Mouse (Mus musculus): ENCODE data around the gene Kctd3.

Gene Kctd3

GRCm38 (mm10) chr1:189007239-189007979, at the start of gene Kctd3:
TSS of gene Kctd3 (minus strand) at chr1:189007841.
- TF ChIP-seq GATA4 (IDR thresholded peaks at IDR 0.05; ENCODE audit: insufficient replicate concordance, low read length) = no peak

GRCm38 (mm10) chr1:189057425-189057824, 49.8 kb upstream of the Kctd3 start:
- no peak for TF ChIP-seq GATA4 (IDR thresholded peaks at IDR 0.05; ENCODE audit: insufficient replicate concordance, low read length)

- no peak for TF ChIP-seq GATA4 (IDR thresholded peaks at IDR 0.05; ENCODE audit: insufficient replicate concordance, low read length)
These were observed 48.3 kb upstream of the Kctd3 start for GRCm38 (mm10) chr1:189055933-189056332.

- no peak for TF ChIP-seq GATA4 (IDR thresholded peaks at IDR 0.05; ENCODE audit: insufficient replicate concordance, low read length)
These were observed 47.4 kb upstream of the Kctd3 start for GRCm38 (mm10) chr1:189054941-189055551.

- peak; percentile 9; the same call in 1 of the 2 replicates for TF ChIP-seq GATA4 (IDR thresholded peaks at IDR 0.05; ENCODE audit: insufficient replicate concordance, low read length)
These were observed 46.5 kb upstream of the Kctd3 start for GRCm38 (mm10) chr1:189054191-189054590.

GRCm38 (mm10) chr1:189052189-189052588, 44.5 kb upstream of the Kctd3 start:
- TF ChIP-seq GATA4 (IDR thresholded peaks at IDR 0.05; ENCODE audit: insufficient replicate concordance, low read length) = no peak

GRCm38 (mm10) chr1:189050122-189050521, 42.5 kb upstream of the Kctd3 start:
- no peak for TF ChIP-seq GATA4 (IDR thresholded peaks at IDR 0.05; ENCODE audit: insufficient replicate concordance, low read length)

GRCm38 (mm10) chr1:189048331-189048730, 40.7 kb upstream of the Kctd3 start:
- no peak for TF ChIP-seq GATA4 (IDR thresholded peaks at IDR 0.05; ENCODE audit: insufficient replicate concordance, low read length)

GRCm38 (mm10) chr1:189047918-189048317, 40.3 kb upstream of the Kctd3 start:
- TF ChIP-seq GATA4 (IDR thresholded peaks at IDR 0.05; ENCODE audit: insufficient replicate concordance, low read length) = no peak

- no peak for TF ChIP-seq GATA4 (IDR thresholded peaks at IDR 0.05; ENCODE audit: insufficient replicate concordance, low read length)
These were observed 39.2 kb upstream of the Kctd3 start for GRCm38 (mm10) chr1:189046831-189047230.

GRCm38 (mm10) chr1:189046301-189046700, 38.7 kb upstream of the Kctd3 start:
- no peak for TF ChIP-seq GATA4 (IDR thresholded peaks at IDR 0.05; ENCODE audit: insufficient replicate concordance, low read length)

GRCm38 (mm10) chr1:189041261-189041660, 33.6 kb upstream of the Kctd3 start:
- no peak for TF ChIP-seq GATA4 (IDR thresholded peaks at IDR 0.05; ENCODE audit: insufficient replicate concordance, low read length)

GRCm38 (mm10) chr1:189039348-189039747, 31.7 kb upstream of the Kctd3 start:
- no peak for TF ChIP-seq GATA4 (IDR thresholded peaks at IDR 0.05; ENCODE audit: insufficient replicate concordance, low read length)

- TF ChIP-seq GATA4 (IDR thresholded peaks at IDR 0.05; ENCODE audit: insufficient replicate concordance, low read length) = no peak
These were observed 23.3 kb upstream of the Kctd3 start for GRCm38 (mm10) chr1:189030975-189031374.

- TF ChIP-seq GATA4 (IDR thresholded peaks at IDR 0.05; ENCODE audit: insufficient replicate concordance, low read length) = no peak
These were observed 20.6 kb upstream of the Kctd3 start for GRCm38 (mm10) chr1:189028267-189028666.

- TF ChIP-seq GATA4 (IDR thresholded peaks at IDR 0.05; ENCODE audit: insufficient replicate concordance, low read length) = no peak
These were observed 19.2 kb upstream of the Kctd3 start for GRCm38 (mm10) chr1:189026885-189027284.

GRCm38 (mm10) chr1:189023701-189024080, 16.1 kb upstream of the Kctd3 start:
- no peak for TF ChIP-seq GATA4 (IDR thresholded peaks at IDR 0.05; ENCODE audit: insufficient replicate concordance, low read length)

Measured in liver, adult (tissue).